Mouse (Mus musculus) midbrain, embryonic 16.5 days (tissue): Measurements from ENCODE around the gene Lyrm2. TPM values are rescaled to one million over a fixed set of nuclear protein-coding genes. Genes with fewer than 3 reads are reported as not detected.

Experiments used
- ATAC-seq: fragments of 200-750 bp; cut with Nextera tagmentation; 2 replicates; pipeline ENCODE4 v1.8.0; 2017; ENCODE audit warnings: moderate TSS enrichment
- H3K27ac ChIP-seq: fragments of 300-500 bp; sonication (generic); 2 replicates; pipeline ENCODE4 v1.5.1; 2014; ENCODE audit warnings: mild to moderate bottlenecking, low read length, mixed read lengths
- H3K27me3 ChIP-seq: fragments of 300-500 bp; sonication (generic); 2 replicates; pipeline ENCODE4 v1.6.1; 2014; ENCODE audit warnings: low read depth, low read length, mixed read lengths; ENCODE audit not compliant: control insufficient read depth, insufficient read depth
- H3K36me3 ChIP-seq: fragments of 300-500 bp; sonication (generic); 2 replicates; pipeline ENCODE4 v1.6.1; 2014; ENCODE audit warnings: mild to moderate bottlenecking, low read length, moderate library complexity, mixed read lengths; ENCODE audit not compliant: control insufficient read depth, insufficient read depth
- H3K4me1 ChIP-seq: fragments of 300-500 bp; sonication (generic); 2 replicates; pipeline ENCODE4 v1.6.1; 2014; ENCODE audit warnings: mild to moderate bottlenecking, low read length, mixed read lengths; ENCODE audit not compliant: control insufficient read depth, insufficient read depth
- H3K4me2 ChIP-seq: fragments of 300-500 bp; sonication (generic); 2 replicates; pipeline ENCODE4 v1.6.1; 2014; ENCODE audit warnings: mild to moderate bottlenecking, low read length, mixed read lengths
- H3K4me3 ChIP-seq: fragments of 300-500 bp; sonication (generic); 2 replicates; pipeline ENCODE4 v1.5.1; 2014; ENCODE audit warnings: low read depth, mild to moderate bottlenecking, low read length, moderate library complexity, mixed read lengths
- H3K9ac ChIP-seq: fragments of 300-500 bp; sonication (generic); 2 replicates; pipeline ENCODE4 v1.6.1; 2014; ENCODE audit warnings: low read depth, low read length, mixed read lengths
- H3K9me3 ChIP-seq: fragments of 300-500 bp; sonication (generic); replicated peaks from 2 replicates; pipeline ENCODE4 v1.6.1; 2014; ENCODE audit warnings: mild to moderate bottlenecking, low read length, mixed read lengths; ENCODE audit not compliant: control insufficient read depth, poor library complexity, severe bottlenecking
- WGBS: fragments of 180-500 bp; shearing (Covaris S2); extraction: QIAGEN DNeasy Blood & Tissue Kit; methylation state at CpG from one replicate; pipeline ENCODE4 v1.1.7; 2014; 5-methylcytosine and 5-hydroxymethylcytosine counted together
- polyA plus RNA-seq: library from polyadenylated mRNA; unstranded; fragments of >200 nt; fragmentation: Nextera tagmentation; extraction: Ambion mirVana; gene quantifications from 2 replicates; pipeline ENCODE4 v1.2.1, GENCODE M21; 2015

The Lyrm2 gene
- polyA plus RNA-seq, 1 experiment from 2014 or later, result 106 TPM

DNA sequence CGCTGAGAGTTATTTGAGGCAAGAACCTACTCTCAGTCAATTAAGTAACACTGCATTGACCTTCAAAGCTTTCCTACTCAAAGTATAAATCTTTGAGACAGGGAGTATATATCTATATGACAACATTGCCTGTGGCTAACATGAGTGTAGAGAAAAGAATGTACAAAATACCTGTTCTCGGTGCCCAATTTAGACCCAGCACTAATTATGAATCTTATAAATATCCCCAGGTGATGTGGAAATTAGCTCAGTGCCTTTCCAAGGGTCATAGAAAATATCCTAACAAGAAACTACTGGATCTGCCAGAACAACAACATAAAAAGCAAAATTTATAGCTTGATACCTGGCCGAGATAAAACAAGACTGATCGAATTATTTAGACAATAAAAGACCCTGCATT is 1.1 kb upstream of the Lyrm2 start:
- no peaks in the 10 kb centered on the region for H3K27me3 ChIP-seq
- H3K9me3 ChIP-seq, result no peaks in the 10 kb centered on the region
- WGBS, result 99% methylated on average over 4 of the region's 4 CpGs
- peaks cover 10% of the 10 kb centered on the region for H3K4me1 ChIP-seq
- H3K4me3 ChIP-seq, result no peak overlapping the region
- no peak for ATAC-seq
- H3K36me3 ChIP-seq, result no peaks in the 10 kb centered on the region
- H3K27ac ChIP-seq, result no peak overlapping the region
- H3K4me2 ChIP-seq, result no peak overlapping the region
- H3K9ac ChIP-seq, result no peak overlapping the region

DNA sequence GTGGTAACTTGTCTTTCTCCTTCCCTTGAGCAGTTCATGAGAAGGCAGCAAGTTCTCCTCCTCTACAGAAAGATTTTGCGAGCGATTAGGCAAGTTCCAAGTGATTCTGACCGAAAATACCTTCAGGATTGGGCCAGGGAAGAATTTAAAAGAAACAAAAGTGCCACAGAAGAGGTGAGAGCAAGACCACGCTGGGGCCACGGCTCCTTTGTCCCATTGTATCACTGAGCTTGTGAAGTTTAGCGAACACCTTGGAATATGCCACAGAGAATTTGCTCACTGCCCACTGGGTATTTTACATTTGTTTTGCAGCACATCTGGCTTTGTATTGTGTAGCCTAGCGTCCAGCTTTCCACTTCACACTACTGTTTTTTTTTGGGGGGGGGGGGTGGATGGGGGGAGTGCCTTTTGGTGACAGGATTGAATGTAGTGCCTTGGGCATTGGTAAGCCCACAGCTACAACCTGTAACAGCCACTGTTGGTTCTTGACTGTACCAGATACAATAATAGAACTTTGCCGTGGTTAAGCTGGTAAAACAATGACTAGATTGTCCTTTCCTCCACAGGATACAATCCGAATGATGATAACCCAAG is 621 bp downstream of the Lyrm2 start:
- H3K4me3 ChIP-seq, result peak overlapping the region; percentile 65
- peak overlapping the region; percentile 77 for H3K4me2 ChIP-seq
- no peaks in the 10 kb centered on the region for H3K36me3 ChIP-seq
- ATAC-seq, result peak; percentile 54
- 5% methylated on average over 9 of the region's 9 CpGs for WGBS
- H3K27ac ChIP-seq, result peak overlapping the region; percentile 93
- peaks cover 10% of the 10 kb centered on the region for H3K4me1 ChIP-seq
- no peaks in the 10 kb centered on the region for H3K27me3 ChIP-seq
- H3K9ac ChIP-seq, result peak overlapping the region; percentile 84
- no peaks in the 10 kb centered on the region for H3K9me3 ChIP-seq

DNA sequence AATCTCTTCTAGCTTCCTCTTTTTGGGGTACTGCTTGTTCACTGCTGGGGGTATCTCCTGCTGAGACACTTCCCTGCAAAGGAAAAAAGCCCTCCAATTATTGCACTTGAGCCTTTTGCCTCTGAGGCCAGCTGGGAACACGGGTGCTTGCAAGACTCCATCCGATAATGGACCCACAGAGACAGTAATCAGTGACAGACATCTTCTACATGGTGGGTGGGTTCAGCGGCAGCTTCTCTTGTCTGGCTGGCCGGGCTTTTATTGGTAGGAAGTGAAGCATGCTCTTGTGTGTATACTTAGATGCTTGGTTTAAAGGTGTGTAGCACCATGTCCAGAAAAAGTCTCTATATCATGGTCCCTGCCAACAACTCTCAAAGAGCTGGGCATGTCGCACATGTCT is 17.4 kb downstream of the Lyrm2 start:
- H3K9ac ChIP-seq, result no peak overlapping the region
- no peak for ATAC-seq
- no peak overlapping the region for H3K27ac ChIP-seq
- H3K4me3 ChIP-seq, result no peak overlapping the region
- H3K36me3 ChIP-seq, result peaks cover 9% of the 10 kb centered on the region
- H3K4me2 ChIP-seq, result no peak overlapping the region
- H3K4me1 ChIP-seq, result no peaks in the 10 kb centered on the region
- H3K27me3 ChIP-seq, result no peaks in the 10 kb centered on the region
- H3K9me3 ChIP-seq, result no peaks in the 10 kb centered on the region
- WGBS, result 70% methylated on average over 5 of the region's 5 CpGs

DNA sequence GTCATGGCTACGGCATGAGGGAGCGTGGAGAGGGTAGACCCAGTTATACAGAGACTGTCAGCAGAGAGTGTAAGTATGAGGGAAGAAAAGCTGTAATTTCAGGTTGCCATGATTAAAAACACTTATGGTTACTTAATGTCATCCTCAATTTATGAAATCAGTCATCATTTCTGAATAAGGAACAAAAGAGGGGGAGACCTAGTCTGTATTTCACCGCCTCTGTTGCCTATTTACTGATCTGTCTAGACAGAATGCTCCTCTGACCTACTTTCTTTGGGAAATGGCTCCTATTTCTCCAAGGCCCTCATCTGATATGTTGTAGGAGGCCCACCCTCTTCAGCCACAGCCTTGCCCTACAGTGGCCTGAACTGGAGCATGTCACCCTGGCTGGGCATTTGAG is 20.6 kb downstream of the Lyrm2 start:
- no peak for ATAC-seq
- Histone ChIP-seq H3K36me3 (peaks cover 14% of the 10 kb centered on the region), H3K4me2 (no peak overlapping the region), H3K9ac (no peak overlapping the region), H3K4me3 (no peak overlapping the region), H3K27me3 (no peaks in the 10 kb centered on the region), H3K27ac (no peak overlapping the region), H3K9me3 (no peaks in the 10 kb centered on the region), H3K4me1 (no peaks in the 10 kb centered on the region)
- 90% methylated on average over 3 of the region's 3 CpGs for WGBS

DNA sequence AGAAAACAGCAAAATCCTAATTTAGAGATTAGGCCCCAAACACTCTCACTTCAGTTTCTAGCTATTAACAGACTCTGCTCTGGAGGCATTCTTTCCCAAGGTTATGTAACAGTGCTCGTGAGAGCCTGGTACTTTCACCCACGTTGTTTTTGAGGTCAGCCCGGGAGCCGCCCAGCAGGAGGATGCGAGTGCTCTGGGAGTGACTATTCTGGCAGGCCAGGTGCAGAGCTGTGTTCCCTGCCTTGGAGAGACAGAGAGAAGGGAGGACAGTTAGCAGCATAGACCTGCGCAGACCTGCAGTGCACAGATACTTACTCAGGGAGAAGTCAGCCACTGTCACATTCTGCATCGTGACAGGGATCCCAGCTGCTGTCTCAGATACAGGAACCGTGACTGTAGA is 24.2 kb downstream of the Lyrm2 start:
- Histone ChIP-seq H3K9me3 (no peaks in the 10 kb centered on the region), H3K4me2 (no peak overlapping the region), H3K36me3 (peaks cover 12% of the 10 kb centered on the region), H3K27ac (no peak overlapping the region), H3K27me3 (no peaks in the 10 kb centered on the region), H3K4me3 (no peak overlapping the region), H3K4me1 (no peaks in the 10 kb centered on the region), H3K9ac (no peak overlapping the region)
- WGBS, result 60% methylated on average over 8 of the region's 8 CpGs
- no peak for ATAC-seq

DNA sequence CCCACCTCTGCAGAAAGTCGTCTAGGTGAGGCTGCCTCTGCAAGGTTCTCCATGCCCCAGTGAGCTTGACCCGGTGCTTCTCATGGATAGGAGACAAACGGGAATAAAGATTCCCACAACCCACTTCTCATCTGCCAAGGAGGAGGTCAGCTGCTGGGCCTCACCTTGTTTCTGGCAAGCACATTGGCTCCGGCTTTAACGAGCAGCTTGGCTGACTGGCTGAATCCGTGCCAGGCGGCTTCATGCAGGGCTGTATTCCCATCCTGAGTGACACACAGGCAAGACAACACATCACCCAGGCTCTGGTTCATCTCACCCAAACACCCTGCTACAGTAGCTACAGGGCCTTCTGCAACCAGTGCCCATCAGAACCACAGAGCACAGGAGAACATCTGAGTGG is 26.9 kb downstream of the Lyrm2 start:
- Histone ChIP-seq H3K4me2 (no peak overlapping the region), H3K27me3 (no peaks in the 10 kb centered on the region), H3K4me1 (no peaks in the 10 kb centered on the region), H3K9me3 (no peaks in the 10 kb centered on the region), H3K36me3 (peaks cover 6% of the 10 kb centered on the region), H3K9ac (no peak overlapping the region), H3K27ac (no peak overlapping the region), H3K4me3 (no peak overlapping the region)
- 47% methylated on average over 7 of the region's 7 CpGs for WGBS
- no peak for ATAC-seq

DNA sequence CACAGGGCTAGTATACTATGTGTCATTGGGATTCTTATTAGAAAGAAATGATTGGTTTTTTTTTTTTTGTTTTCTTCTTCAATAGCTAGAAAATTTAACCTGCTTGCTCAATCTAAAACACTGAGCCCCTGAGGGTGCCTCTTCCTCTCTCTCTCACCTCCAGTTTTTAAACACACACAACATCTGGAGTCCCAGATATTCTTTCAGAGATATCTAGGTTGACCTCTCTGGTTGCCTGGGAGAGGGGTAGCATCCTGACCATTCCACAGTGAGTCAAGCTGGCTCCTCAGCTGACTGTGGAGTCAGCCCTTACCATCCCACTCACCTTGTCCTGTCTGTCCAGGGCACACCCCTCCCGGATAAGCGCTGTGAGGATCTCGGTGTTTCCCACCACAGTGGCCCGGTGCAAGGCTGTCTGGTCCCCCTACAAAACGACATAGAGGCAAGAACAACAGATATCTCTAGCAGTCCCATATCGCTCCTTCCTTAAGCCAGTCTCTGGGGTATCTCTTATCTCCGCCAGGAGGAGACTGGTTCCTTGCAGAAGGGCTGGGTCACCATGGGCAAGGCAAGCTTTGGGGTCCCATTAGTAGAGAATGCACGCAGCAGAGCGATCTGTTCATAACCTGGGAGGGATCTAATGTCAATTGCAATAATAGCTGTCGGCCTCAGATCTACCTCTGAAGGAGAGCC is 28.5 kb downstream of the Lyrm2 start:
- WGBS, result 90% methylated on average over 10 of the region's 10 CpGs
- Histone ChIP-seq H3K4me2 (no peak overlapping the region), H3K27ac (no peak overlapping the region), H3K9me3 (no peaks in the 10 kb centered on the region), H3K4me1 (peaks cover 1% of the 10 kb centered on the region; the same call in 1 of the 2 replicates), H3K36me3 (no peaks in the 10 kb centered on the region), H3K27me3 (no peaks in the 10 kb centered on the region), H3K9ac (no peak overlapping the region), H3K4me3 (no peak overlapping the region)
- ATAC-seq, result no peak

DNA sequence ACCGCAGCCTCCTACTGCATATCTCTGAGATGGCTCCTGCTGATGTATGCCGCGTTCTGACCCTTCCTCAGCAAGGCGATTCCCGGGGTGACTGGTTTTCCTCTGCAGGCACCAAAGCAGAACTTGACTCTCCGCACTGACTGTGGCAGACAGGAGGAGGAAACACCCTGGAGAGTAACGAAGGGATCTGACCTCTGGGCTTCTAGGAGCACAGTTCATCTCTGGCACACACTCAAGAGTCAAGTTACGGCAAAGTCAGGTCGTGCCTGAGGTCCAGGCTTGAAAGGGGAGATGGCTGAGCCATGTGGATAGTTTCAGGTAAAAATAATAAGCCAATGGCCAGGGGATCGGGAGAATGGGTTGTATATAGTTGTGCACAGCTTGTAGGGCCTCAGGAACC is 29.3 kb downstream of the Lyrm2 start:
- ATAC-seq, result no peak
- H3K4me2 ChIP-seq, result no peak overlapping the region
- H3K27ac ChIP-seq, result no peak overlapping the region
- WGBS, result 73% methylated on average over 10 of the region's 10 CpGs
- no peaks in the 10 kb centered on the region for H3K36me3 ChIP-seq
- peaks cover 9% of the 10 kb centered on the region; the same call in 1 of the 2 replicates for H3K4me1 ChIP-seq
- no peak overlapping the region for H3K4me3 ChIP-seq
- no peaks in the 10 kb centered on the region for H3K9me3 ChIP-seq
- H3K9ac ChIP-seq, result no peak overlapping the region
- H3K27me3 ChIP-seq, result no peaks in the 10 kb centered on the region

DNA sequence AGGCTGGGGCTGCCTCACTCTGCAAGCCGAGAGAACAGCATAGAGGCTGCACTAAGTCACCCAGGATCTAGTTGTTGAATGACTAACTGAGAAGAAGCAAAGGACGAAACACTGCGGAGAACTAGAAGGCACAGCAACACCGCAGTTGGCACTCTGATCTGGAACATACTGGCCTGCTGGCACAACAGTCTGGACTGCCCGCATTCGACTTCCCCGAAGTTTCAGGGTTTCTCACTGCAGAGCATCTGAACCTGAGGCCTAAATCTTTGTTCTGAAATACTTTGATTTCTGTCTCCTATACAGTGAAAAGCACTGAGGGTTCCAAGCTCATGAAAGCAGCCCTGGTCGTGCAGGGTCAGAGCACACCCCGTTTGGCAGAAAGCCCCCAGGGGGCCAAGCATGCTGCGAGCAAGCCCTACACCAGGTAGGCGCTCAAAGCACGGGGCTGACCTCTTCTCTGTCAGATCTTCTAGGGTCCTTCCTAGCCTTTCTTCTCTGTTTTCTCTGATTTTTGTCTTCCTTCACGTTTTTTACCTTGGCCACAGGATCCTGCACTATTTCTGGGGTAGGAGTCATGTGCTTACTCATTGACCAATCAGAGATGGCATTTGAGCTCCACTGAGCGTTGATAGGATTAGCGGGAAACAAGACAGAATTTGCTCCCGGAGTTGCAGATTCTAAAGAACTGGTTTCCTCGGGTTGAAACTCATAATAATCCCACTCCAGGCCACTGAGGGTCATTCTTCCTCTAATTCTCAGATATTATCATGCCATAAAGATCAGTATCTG is 33.6 kb downstream of the Lyrm2 start:
- no peak overlapping the region for H3K27ac ChIP-seq
- WGBS, result 44% methylated on average over 17 of the region's 17 CpGs
- peak overlapping the region; percentile 46; the same call in 1 of the 2 replicates for H3K9ac ChIP-seq
- H3K4me2 ChIP-seq, result peak overlapping the region; percentile 60
- no peaks in the 10 kb centered on the region for H3K36me3 ChIP-seq
- H3K27me3 ChIP-seq, result no peaks in the 10 kb centered on the region
- H3K4me3 ChIP-seq, result peak overlapping the region; percentile 31
- ATAC-seq, result peak; percentile 80
- peaks cover 11% of the 10 kb centered on the region; the same call in 1 of the 2 replicates for H3K4me1 ChIP-seq
- H3K9me3 ChIP-seq, result no peaks in the 10 kb centered on the region
